Mouse (Mus musculus) bone marrow, adult 2 months (tissue): ENCODE measurements around the gene Art2b. TPM values are rescaled to one million over a fixed set of nuclear protein-coding genes. Genes with fewer than 3 reads are reported as not detected.
"Not testable (repeated sequence)": the region's sequence is repeated elsewhere in the genome, so short reads cannot be mapped to it uniquely, and the experiment has no call there.

Experiments
- H3K27ac ChIP-seq: fragments of 200-500 bp; 2 replicates; pipeline ENCODE4 v1.5.1; 2012; ENCODE audit warnings: low read depth, mild to moderate bottlenecking, control low read depth, inconsistent platforms, low read length; ENCODE audit not compliant: control insufficient read depth, poor library complexity, insufficient read depth
- H3K4me1 ChIP-seq: fragments of 200-500 bp; 2 replicates; pipeline ENCODE4 v1.6.1; 2011; ENCODE audit warnings: low read length; ENCODE audit not compliant: control insufficient read depth, insufficient read depth
- H3K4me3 ChIP-seq: fragments of 200-500 bp; replicated peaks from 2 replicates; pipeline ENCODE3; 2011; ENCODE audit warnings: mild to moderate bottlenecking, low read depth, low read length, control low read depth; ENCODE audit not compliant: control insufficient read depth
- CTCF ChIP-seq: fragments of 200-500 bp; IDR thresholded peaks from 2 replicates; pipeline ENCODE4 v1.5.1; 2011; ENCODE audit warnings: low read length, control low read depth; ENCODE audit not compliant: control insufficient read depth, insufficient read depth
- POLR2A ChIP-seq: fragments of 200-500 bp; IDR thresholded peaks from 2 replicates; pipeline ENCODE4 v1.6.1; 2011; ENCODE audit warnings: low read depth, mild to moderate bottlenecking, control low read depth, low read length, borderline replicate concordance; ENCODE audit not compliant: control insufficient read depth
- WGBS: fragments of 180-500 bp; shearing (Covaris S2); methylation state at CpG from one replicate; pipeline ENCODE4 v1.1.7; 2018; 5-methylcytosine and 5-hydroxymethylcytosine counted together
- polyA plus RNA-seq: library from polyadenylated mRNA; stranded (reverse); fragments of >200 nt; gene quantifications from 2 replicates; pipeline ENCODE4 v1.2.4, GENCODE M21; 2011; ENCODE audit warnings: low replicate concordance; ENCODE audit not compliant: missing spikeins, insufficient read depth, insufficient read length

Art2b gene
- 0.99 TPM in 1 of 2 replicates, not detected in the other for polyA plus RNA-seq

GRCm38 (mm10) chr7:101585408-101585807, at the start of gene Art2b:
Gene Art2b, minus strand, starts transcription at chr7:101585600.
- no peak for TF ChIP-seq CTCF
- WGBS, result 61% methylated on average over 5 of the region's 5 CpGs
- no peak within 1 kb of the TSS for H3K27ac ChIP-seq
- H3K4me3 ChIP-seq, result no peak within 1 kb of the TSS
- peaks cover 1% of the 10 kb centered on the region; the same call in 1 of the 2 replicates for H3K4me1 ChIP-seq

GRCm38 (mm10) chr7:101634513-101634912, 49.1 kb upstream of the Art2b start:
- no peak for TF ChIP-seq POLR2A
- no peak for TF ChIP-seq CTCF
- Histone ChIP-seq H3K4me1 (no peaks in the 10 kb centered on the region), H3K4me3 (no peak overlapping the region), H3K27ac (no peak overlapping the region)
- 10% methylated on average over 4 of the region's 4 CpGs for WGBS

GRCm38 (mm10) chr7:101633629-101634177, 48.3 kb upstream of the Art2b start:
- Histone ChIP-seq H3K4me1 (no peaks in the 10 kb centered on the region), H3K4me3 (no peak overlapping the region), H3K27ac (no peak overlapping the region)
- no peak for TF ChIP-seq CTCF
- no peak for TF ChIP-seq POLR2A
- WGBS, result 77% methylated on average over 8 of the region's 8 CpGs

GRCm38 (mm10) chr7:101628481-101628880, 43.1 kb upstream of the Art2b start:
- Histone ChIP-seq H3K4me3 (no peak overlapping the region), H3K27ac (no peak overlapping the region), H3K4me1 (no peaks in the 10 kb centered on the region)
- 43% methylated on average over 2 of the region's 2 CpGs for WGBS
- no peak for TF ChIP-seq CTCF
- TF ChIP-seq POLR2A, result no peak

GRCm38 (mm10) chr7:101627166-101627565, 41.8 kb upstream of the Art2b start:
- not testable (repeated sequence) for H3K4me1 ChIP-seq, H3K27ac ChIP-seq, H3K4me3 ChIP-seq
- whole genome bisulfite sequencing, result 82% methylated on average over 7 of the region's 7 CpGs

GRCm38 (mm10) chr7:101624283-101624682, 38.9 kb upstream of the Art2b start:
- Histone ChIP-seq H3K27ac (no peak overlapping the region), H3K4me1 (no peaks in the 10 kb centered on the region), H3K4me3 (no peak overlapping the region)
- TF ChIP-seq CTCF (no peak), POLR2A (no peak)
- WGBS, result 45% methylated on average over 6 of the region's 6 CpGs

GRCm38 (mm10) chr7:101621861-101622260, 36.5 kb upstream of the Art2b start:
- H3K4me3 ChIP-seq, H3K4me1 ChIP-seq, H3K27ac ChIP-seq: not testable (repeated sequence)
- 28% methylated on average over 4 of the region's 4 CpGs for WGBS

GRCm38 (mm10) chr7:101620373-101620772, 35.0 kb upstream of the Art2b start:
- Histone ChIP-seq H3K4me1 (no peaks in the 10 kb centered on the region), H3K4me3 (no peak overlapping the region), H3K27ac (no peak overlapping the region)
- TF ChIP-seq CTCF, result peak; percentile 71
- TF ChIP-seq POLR2A, result no peak
- WGBS, result 24% methylated on average over 4 of the region's 4 CpGs

- H3K4me1 ChIP-seq, result no peaks in the 10 kb centered on the region
- 65% methylated on average over 7 of the region's 7 CpGs for WGBS
Measured at GRCm38 (mm10) chr7:101618273-101618672, 32.9 kb upstream of the Art2b start.

More at GRCm38 (mm10) chr7:101618273-101618672, 32.9 kb upstream of the Art2b start:
- H3K27ac ChIP-seq, result no peak overlapping the region
- H3K4me3 ChIP-seq, result no peak overlapping the region
- TF ChIP-seq CTCF, result no peak
- TF ChIP-seq POLR2A, result no peak
